Mouse (Mus musculus) neural tube, embryonic 12.5 days (tissue): ENCODE measurements around the gene Fam171a2. TPM values are rescaled to one million over a fixed set of nuclear protein-coding genes. Genes with fewer than 3 reads are reported as not detected.

Experiments used
- ATAC-seq: fragments of 200-750 bp; cut with Nextera tagmentation; 2 replicates; pipeline ENCODE4 v1.8.0; 2017; ENCODE audit warnings: low read depth, mild to moderate bottlenecking, moderate TSS enrichment, moderate library complexity; ENCODE audit not compliant: low FRiP score
- H3K27ac ChIP-seq: fragments of 300-500 bp; sonication (generic); 2 replicates; pipeline ENCODE4 v1.5.1; 2016
- H3K27me3 ChIP-seq: fragments of 300-500 bp; sonication (generic); replicated peaks from 2 replicates; pipeline ENCODE4 v1.6.1; 2016; ENCODE audit warnings: mild to moderate bottlenecking
- H3K36me3 ChIP-seq: fragments of 300-500 bp; sonication (generic); 2 replicates; pipeline ENCODE4 v1.6.1; 2016; ENCODE audit warnings: mild to moderate bottlenecking
- H3K4me1 ChIP-seq: fragments of 300-500 bp; sonication (generic); 2 replicates; pipeline ENCODE4 v1.6.1; 2016
- H3K4me2 ChIP-seq: fragments of 300-500 bp; sonication (generic); replicated peaks from 2 replicates; pipeline ENCODE4 v1.6.1; 2016; ENCODE audit warnings: mild to moderate bottlenecking
- H3K4me3 ChIP-seq: fragments of 300-500 bp; sonication (generic); 2 replicates; pipeline ENCODE4 v1.5.1; 2016
- H3K9ac ChIP-seq: fragments of 300-500 bp; sonication (generic); 2 replicates; pipeline ENCODE4 v1.6.1; 2016; ENCODE audit warnings: mild to moderate bottlenecking
- H3K9me3 ChIP-seq: fragments of 300-500 bp; sonication (generic); 2 replicates; pipeline ENCODE4 v1.6.1; 2016; ENCODE audit warnings: mild to moderate bottlenecking
- WGBS: fragments of 180-500 bp; shearing (Covaris S2); methylation state at CpG from one replicate; pipeline ENCODE4 v1.1.7; 2016; 5-methylcytosine and 5-hydroxymethylcytosine counted together
- polyA plus RNA-seq: library from polyadenylated mRNA; unstranded; fragments of >200 nt; fragmentation: Nextera tagmentation; extraction: Ambion mirVana; gene quantifications from 2 replicates; pipeline ENCODE4 v1.2.1, GENCODE M21; 2016

Fam171a2 gene
- polyA plus RNA-seq, 1 experiment from 2014 or later: 23.7 TPM

GRCm38 (mm10) chr11:102438212-102439092 is 9.0 kb downstream of the Fam171a2 start:
- H3K9ac ChIP-seq: peak overlapping the region; percentile 57
- H3K9me3 ChIP-seq: no peaks in the 10 kb centered on the region
- H3K27ac ChIP-seq: 0 out of 2 replicates have a peak overlapping the region, but pooled peaks have one; percentile 26
- peak overlapping the region; percentile 73 for H3K4me2 ChIP-seq
- H3K4me1 ChIP-seq: peaks cover 32% of the 10 kb centered on the region
- peak; percentile 39 for ATAC-seq
- H3K4me3 ChIP-seq: peak overlapping the region; percentile 38
- H3K36me3 ChIP-seq: peaks cover 75% of the 10 kb centered on the region
- H3K27me3 ChIP-seq: peaks cover 12% of the 10 kb centered on the region
- WGBS: 7% methylated on average over 71 of the region's 77 CpGs

GRCm38 (mm10) chr11:102437120-102438061 is 10.1 kb downstream of the Fam171a2 start:
- Histone ChIP-seq H3K4me1 (peaks cover 38% of the 10 kb centered on the region), H3K27ac (0 out of 2 replicates have a peak overlapping the region, but pooled peaks have one; percentile 26), H3K36me3 (peaks cover 67% of the 10 kb centered on the region), H3K27me3 (peaks cover 12% of the 10 kb centered on the region), H3K4me3 (peak overlapping the region; percentile 38), H3K4me2 (peak overlapping the region; percentile 73), H3K9ac (peak overlapping the region; percentile 57), H3K9me3 (no peaks in the 10 kb centered on the region)
- ATAC-seq: 0 out of 2 replicates have a peak, but pooled peaks have one; percentile 39
- WGBS: 5% methylated on average over 87 of the region's 87 CpGs

- Histone ChIP-seq H3K4me3 (no peak overlapping the region), H3K27me3 (peaks cover 12% of the 10 kb centered on the region), H3K4me1 (peaks cover 45% of the 10 kb centered on the region), H3K27ac (no peak overlapping the region), H3K9me3 (no peaks in the 10 kb centered on the region), H3K9ac (no peak overlapping the region), H3K4me2 (no peak overlapping the region), H3K36me3 (peaks cover 58% of the 10 kb centered on the region)
- ATAC-seq: no peak
- 84% methylated on average over 10 of the region's 10 CpGs for WGBS
Measured at GRCm38 (mm10) chr11:102436471-102436790, 11.1 kb downstream of the Fam171a2 start.

GRCm38 (mm10) chr11:102435754-102436470 is 11.6 kb downstream of the Fam171a2 start:
- no peak overlapping the region for H3K27ac ChIP-seq
- H3K9me3 ChIP-seq: no peaks in the 10 kb centered on the region
- H3K4me3 ChIP-seq: no peak overlapping the region
- WGBS: 93% methylated on average over 18 of the region's 18 CpGs
- H3K36me3 ChIP-seq: peaks cover 52% of the 10 kb centered on the region
- H3K4me1 ChIP-seq: peaks cover 45% of the 10 kb centered on the region
- H3K4me2 ChIP-seq: no peak overlapping the region
- no peak overlapping the region for H3K9ac ChIP-seq
- H3K27me3 ChIP-seq: peaks cover 12% of the 10 kb centered on the region
- ATAC-seq: no peak

GRCm38 (mm10) chr11:102434816-102435705 is 12.4 kb downstream of the Fam171a2 start:
- ATAC-seq: no peak
- H3K9ac ChIP-seq: no peak overlapping the region
- H3K27ac ChIP-seq: no peak overlapping the region

GRCm38 (mm10) chr11:102434406-102434805 is 13.1 kb downstream of the Fam171a2 start:
- 0 out of 2 replicates have a peak, but pooled peaks have one; percentile 0 for ATAC-seq
- no peak overlapping the region for H3K4me3 ChIP-seq
- H3K9ac ChIP-seq: no peak overlapping the region
- no peaks in the 10 kb centered on the region for H3K9me3 ChIP-seq
- H3K27me3 ChIP-seq: peaks cover 4% of the 10 kb centered on the region
- no peak overlapping the region for H3K4me2 ChIP-seq
- no peak overlapping the region for H3K27ac ChIP-seq
- H3K4me1 ChIP-seq: peaks cover 52% of the 10 kb centered on the region
- WGBS: 10% methylated on average over 7 of the region's 7 CpGs
- H3K36me3 ChIP-seq: peaks cover 37% of the 10 kb centered on the region

More at GRCm38 (mm10) chr11:102434816-102435705, 12.4 kb downstream of the Fam171a2 start:
- Histone ChIP-seq H3K27me3 (peaks cover 11% of the 10 kb centered on the region), H3K4me3 (no peak overlapping the region), H3K4me2 (no peak overlapping the region), H3K9me3 (no peaks in the 10 kb centered on the region), H3K4me1 (peaks cover 45% of the 10 kb centered on the region), H3K36me3 (peaks cover 44% of the 10 kb centered on the region)
- 92% methylated on average over 11 of the region's 11 CpGs for whole genome bisulfite sequencing

- Histone ChIP-seq H3K27ac (no peak overlapping the region), H3K4me3 (no peak overlapping the region), H3K4me2 (no peak overlapping the region), H3K27me3 (no peaks in the 10 kb centered on the region), H3K4me1 (peaks cover 52% of the 10 kb centered on the region), H3K36me3 (peaks cover 32% of the 10 kb centered on the region), H3K9ac (no peak overlapping the region), H3K9me3 (no peaks in the 10 kb centered on the region)
- ATAC-seq: no peak
- 92% methylated on average over 7 of the region's 7 CpGs for WGBS
Measured at GRCm38 (mm10) chr11:102433866-102434265, 13.6 kb downstream of the Fam171a2 start.

- H3K4me1 ChIP-seq: peaks cover 46% of the 10 kb centered on the region
- peaks cover 25% of the 10 kb centered on the region for H3K36me3 ChIP-seq
Measured at GRCm38 (mm10) chr11:102432896-102433295, 14.6 kb downstream of the Fam171a2 start.

GRCm38 (mm10) chr11:102432115-102432843 is 15.2 kb downstream of the Fam171a2 start:
- Histone ChIP-seq H3K4me1 (peaks cover 40% of the 10 kb centered on the region), H3K9me3 (no peaks in the 10 kb centered on the region)

More at GRCm38 (mm10) chr11:102432896-102433295, 14.6 kb downstream of the Fam171a2 start:
- no peaks in the 10 kb centered on the region for H3K27me3 ChIP-seq
- 88% methylated on average over 6 of the region's 6 CpGs for WGBS
- H3K4me2 ChIP-seq: 0 out of 2 replicates have a peak overlapping the region, but pooled peaks have one; percentile 0
- no peak overlapping the region for H3K4me3 ChIP-seq
- H3K27ac ChIP-seq: no peak overlapping the region
- H3K9me3 ChIP-seq: no peaks in the 10 kb centered on the region
- H3K9ac ChIP-seq: no peak overlapping the region
- no peak for ATAC-seq

GRCm38 (mm10) chr11:102431728-102432114 is 15.8 kb downstream of the Fam171a2 start:
- no peaks in the 10 kb centered on the region for H3K27me3 ChIP-seq
- H3K9ac ChIP-seq: 0 out of 2 replicates have a peak overlapping the region, but pooled peaks have one; percentile 26
- no peak overlapping the region for H3K4me3 ChIP-seq
- H3K27ac ChIP-seq: no peak overlapping the region
- 85% methylated on average over 3 of the region's 3 CpGs for WGBS
- 0 out of 2 replicates have a peak overlapping the region, but pooled peaks have one; percentile 0 for H3K4me2 ChIP-seq
- peaks cover 35% of the 10 kb centered on the region for H3K4me1 ChIP-seq
- peaks cover 18% of the 10 kb centered on the region for H3K36me3 ChIP-seq
- no peaks in the 10 kb centered on the region for H3K9me3 ChIP-seq
- no peak for ATAC-seq

More at GRCm38 (mm10) chr11:102432115-102432843, 15.2 kb downstream of the Fam171a2 start:
- H3K4me2 ChIP-seq: 0 out of 2 replicates have a peak overlapping the region, but pooled peaks have one; percentile 0
- no peak overlapping the region for H3K4me3 ChIP-seq
- 60% methylated on average over 16 of the region's 16 CpGs for WGBS
- H3K36me3 ChIP-seq: peaks cover 19% of the 10 kb centered on the region
- H3K27ac ChIP-seq: no peak overlapping the region
- H3K27me3 ChIP-seq: no peaks in the 10 kb centered on the region
- ATAC-seq: no peak
- peak overlapping the region; percentile 26; the same call in 1 of the 2 replicates for H3K9ac ChIP-seq
